Mouse (Mus musculus): ENCODE data around the gene Pole4. TPM values are rescaled to one million over a fixed set of nuclear protein-coding genes. Genes with fewer than 3 reads are reported as not detected.

Gene Pole4
- total and polyA plus RNA-seq, 3 experiments, result 9.2 to 16.7 (median 15.5) TPM

- TF ChIP-seq POLR2A (IDR thresholded peaks at IDR 0.05; ENCODE audit: insufficient read depth, low read depth, low read length) (no peak), EP300 (IDR thresholded peaks at IDR 0.05; ENCODE audit: insufficient read depth, low read depth, low read length) (no peak), CTCF (IDR thresholded peaks at IDR 0.05) (no peak)
- DNase-seq, result no peak
- Histone ChIP-seq H3K27me3 (ENCODE audit: control insufficient read depth, insufficient read depth, low read length) (no peaks in the 10 kb centered on the region), H3K27ac (no peak overlapping the region), H3K36me3 (ENCODE audit: control insufficient read depth, insufficient read depth, low read length) (no peaks in the 10 kb centered on the region), H3K79me2 (replicated peaks; ENCODE audit: control insufficient read depth, insufficient read depth, low read length) (no peaks in the 10 kb centered on the region), H3K9ac (ENCODE audit: low read depth, low read length) (no peak overlapping the region), H3K4me1 (ENCODE audit: control insufficient read depth, insufficient read depth, low read length) (no peaks in the 10 kb centered on the region), H3K4me3 (no peak overlapping the region)
- intact Hi-C loops (cut with DNase I), result no loop called here
- 59% methylated on average over 8 of the region's 8 CpGs for WGBS
Observed at GRCm38 (mm10) chr6:82604791-82605190, 100.4 kb downstream of the Pole4 start.

- WGBS, result 39% methylated on average over 2 of the region's 2 CpGs
- Histone ChIP-seq H3K27ac (no peak overlapping the region), H3K4me3 (no peak overlapping the region), H3K79me2 (replicated peaks; ENCODE audit: control insufficient read depth, insufficient read depth, low read length) (no peaks in the 10 kb centered on the region), H3K27me3 (ENCODE audit: control insufficient read depth, insufficient read depth, low read length) (no peaks in the 10 kb centered on the region), H3K9ac (ENCODE audit: low read depth, low read length) (no peak overlapping the region), H3K4me1 (ENCODE audit: control insufficient read depth, insufficient read depth, low read length) (no peaks in the 10 kb centered on the region), H3K36me3 (ENCODE audit: control insufficient read depth, insufficient read depth, low read length) (no peaks in the 10 kb centered on the region)
- TF ChIP-seq EP300 (IDR thresholded peaks at IDR 0.05; ENCODE audit: insufficient read depth, low read depth, low read length) (no peak), POLR2A (IDR thresholded peaks at IDR 0.05; ENCODE audit: insufficient read depth, low read depth, low read length) (no peak), CTCF (IDR thresholded peaks at IDR 0.05) (peak; percentile 71)
- intact Hi-C loops (cut with DNase I), result no loop called here
- DNase-seq, result peak in 1 of 2 experiments; percentile 21
Observed at GRCm38 (mm10) chr6:82603665-82604064, 101.5 kb downstream of the Pole4 start.

- Histone ChIP-seq H3K27me3 (ENCODE audit: control insufficient read depth, insufficient read depth, low read length) (no peaks in the 10 kb centered on the region), H3K4me3 (no peak overlapping the region), H3K79me2 (replicated peaks; ENCODE audit: control insufficient read depth, insufficient read depth, low read length) (no peaks in the 10 kb centered on the region), H3K36me3 (ENCODE audit: control insufficient read depth, insufficient read depth, low read length) (no peaks in the 10 kb centered on the region), H3K27ac (no peak overlapping the region), H3K9ac (ENCODE audit: low read depth, low read length) (no peak overlapping the region), H3K4me1 (ENCODE audit: control insufficient read depth, insufficient read depth, low read length) (no peaks in the 10 kb centered on the region)
- no peak for DNase-seq
- WGBS, result 77% methylated on average over 9 of the region's 9 CpGs
- TF ChIP-seq EP300 (IDR thresholded peaks at IDR 0.05; ENCODE audit: insufficient read depth, low read depth, low read length), result no peak
- no peak for TF ChIP-seq CTCF (IDR thresholded peaks at IDR 0.05)
- no peak for TF ChIP-seq POLR2A (IDR thresholded peaks at IDR 0.05; ENCODE audit: insufficient read depth, low read depth, low read length)
- intact Hi-C loops (cut with DNase I), result no loop called here
Observed at GRCm38 (mm10) chr6:82603228-82603627, 101.9 kb downstream of the Pole4 start.

- intact Hi-C loops (cut with DNase I), result no loop called here
- WGBS, result 71% methylated on average over 8 of the region's 8 CpGs
- H3K4me1 ChIP-seq (ENCODE audit: control insufficient read depth, insufficient read depth, low read length), result no peaks in the 10 kb centered on the region
Observed at GRCm38 (mm10) chr6:82595461-82596090, 109.6 kb downstream of the Pole4 start.

GRCm38 (mm10) chr6:82589387-82589786 is 115.8 kb downstream of the Pole4 start:
- Histone ChIP-seq H3K27me3 (ENCODE audit: control insufficient read depth, insufficient read depth, low read length) (peaks cover 3% of the 10 kb centered on the region), H3K79me2 (replicated peaks; ENCODE audit: control insufficient read depth, insufficient read depth, low read length) (no peaks in the 10 kb centered on the region), H3K36me3 (ENCODE audit: control insufficient read depth, insufficient read depth, low read length) (no peaks in the 10 kb centered on the region), H3K9ac (ENCODE audit: low read depth, low read length) (no peak overlapping the region), H3K4me1 (ENCODE audit: control insufficient read depth, insufficient read depth, low read length) (no peaks in the 10 kb centered on the region), H3K4me3 (no peak overlapping the region), H3K27ac (no peak overlapping the region)
- TF ChIP-seq POLR2A (IDR thresholded peaks at IDR 0.05; ENCODE audit: insufficient read depth, low read depth, low read length), result no peak
- no peak for TF ChIP-seq CTCF (IDR thresholded peaks at IDR 0.05)
- TF ChIP-seq EP300 (IDR thresholded peaks at IDR 0.05; ENCODE audit: insufficient read depth, low read depth, low read length), result no peak
- WGBS, result 51% methylated on average over 7 of the region's 7 CpGs
- intact Hi-C loops (cut with DNase I), result no loop called here
- peak in 1 of 2 experiments; percentile 19 for DNase-seq

More at GRCm38 (mm10) chr6:82595461-82596090, 109.6 kb downstream of the Pole4 start:
- H3K36me3 ChIP-seq (ENCODE audit: control insufficient read depth, insufficient read depth, low read length), result no peaks in the 10 kb centered on the region
- H3K4me3 ChIP-seq, result no peak overlapping the region
- TF ChIP-seq CTCF (IDR thresholded peaks at IDR 0.05) (no peak), POLR2A (IDR thresholded peaks at IDR 0.05; ENCODE audit: insufficient read depth, low read depth, low read length) (no peak), EP300 (IDR thresholded peaks at IDR 0.05; ENCODE audit: insufficient read depth, low read depth, low read length) (no peak)
- DNase-seq, result no peak
- H3K9ac ChIP-seq (ENCODE audit: low read depth, low read length), result no peak overlapping the region
- no peaks in the 10 kb centered on the region for H3K79me2 ChIP-seq (replicated peaks; ENCODE audit: control insufficient read depth, insufficient read depth, low read length)
- H3K27me3 ChIP-seq (ENCODE audit: control insufficient read depth, insufficient read depth, low read length), result no peaks in the 10 kb centered on the region; the same call in 1 of the 2 replicates
- no peak overlapping the region for H3K27ac ChIP-seq

- no peak for DNase-seq
- 51% methylated on average over 6 of the region's 6 CpGs for WGBS
- TF ChIP-seq POLR2A (IDR thresholded peaks at IDR 0.05; ENCODE audit: insufficient read depth, low read depth, low read length) (no peak), EP300 (IDR thresholded peaks at IDR 0.05; ENCODE audit: insufficient read depth, low read depth, low read length) (no peak), CTCF (IDR thresholded peaks at IDR 0.05) (no peak)
- intact Hi-C loops (cut with DNase I), result no loop called here
- H3K4me3 ChIP-seq, result no peak overlapping the region
- H3K9ac ChIP-seq (ENCODE audit: low read depth, low read length), result no peak overlapping the region
- no peak overlapping the region for H3K27ac ChIP-seq
- H3K79me2 ChIP-seq (replicated peaks; ENCODE audit: control insufficient read depth, insufficient read depth, low read length), result no peaks in the 10 kb centered on the region
- no peaks in the 10 kb centered on the region for H3K36me3 ChIP-seq (ENCODE audit: control insufficient read depth, insufficient read depth, low read length)
- peaks cover 3% of the 10 kb centered on the region; the same call in 1 of the 2 replicates for H3K27me3 ChIP-seq (ENCODE audit: control insufficient read depth, insufficient read depth, low read length)
- no peaks in the 10 kb centered on the region for H3K4me1 ChIP-seq (ENCODE audit: control insufficient read depth, insufficient read depth, low read length)
Observed at GRCm38 (mm10) chr6:82585396-82585795, 119.8 kb downstream of the Pole4 start.

Data from heart, adult 2 months (tissue).